Mouse (Mus musculus): ENCODE measurements around the gene Gucy2d.

DNA sequence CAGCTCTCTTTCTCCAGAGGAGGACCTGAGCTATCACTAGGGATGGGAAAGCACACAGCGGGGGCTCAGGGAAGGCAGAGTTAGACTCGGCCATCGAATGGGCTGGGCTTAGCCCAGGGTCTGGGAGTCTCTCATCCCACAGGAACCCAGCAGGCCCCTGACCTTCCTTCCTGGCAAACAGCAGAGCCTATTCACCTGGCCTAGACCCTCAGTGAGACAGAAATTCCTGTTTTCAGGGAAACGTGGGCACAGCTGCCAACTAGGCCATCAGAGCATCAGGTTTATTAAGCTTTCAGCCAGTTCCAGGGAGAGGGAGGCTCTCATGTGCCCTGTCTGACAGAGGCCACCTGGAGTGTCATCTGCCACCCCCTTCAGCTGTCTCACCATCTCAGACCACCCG is 62.7 kb downstream of the Gucy2d start:
- no peak for TF ChIP-seq EP300 (IDR thresholded peaks at IDR 0.05)
- no peak for TF ChIP-seq CTCF (IDR thresholded peaks at IDR 0.05)
